Mouse (Mus musculus) T-helper 2 cell (primary cell): ENCODE measurements around the gene Sdcbp2.
"Not testable (repeated sequence)": the region's sequence is repeated elsewhere in the genome, so short reads cannot be mapped to it uniquely, and the experiment has no call there.

Source experiments
- in situ Hi-C: fragments of 300-600 bp; cut with MboI, MseI; formaldehyde crosslinking; loops from one replicate; pipeline ENCODE4 v1.15.1; 2025; ENCODE audit warnings: high pct_unique_total_duplicates

Gene Sdcbp2

GRCm38 (mm10) chr2:151566856-151567255 lies 5.6 kb upstream of the Sdcbp2 start:
- in situ Hi-C loops: no loop called here

GRCm38 (mm10) chr2:151569452-151569851 lies 3.0 kb upstream of the Sdcbp2 start:
- in situ Hi-C loops: no loop called here

GRCm38 (mm10) chr2:151573667-151574066 lies 1.2 kb downstream of the Sdcbp2 start:
- in situ Hi-C loops: no loop called here

DNA sequence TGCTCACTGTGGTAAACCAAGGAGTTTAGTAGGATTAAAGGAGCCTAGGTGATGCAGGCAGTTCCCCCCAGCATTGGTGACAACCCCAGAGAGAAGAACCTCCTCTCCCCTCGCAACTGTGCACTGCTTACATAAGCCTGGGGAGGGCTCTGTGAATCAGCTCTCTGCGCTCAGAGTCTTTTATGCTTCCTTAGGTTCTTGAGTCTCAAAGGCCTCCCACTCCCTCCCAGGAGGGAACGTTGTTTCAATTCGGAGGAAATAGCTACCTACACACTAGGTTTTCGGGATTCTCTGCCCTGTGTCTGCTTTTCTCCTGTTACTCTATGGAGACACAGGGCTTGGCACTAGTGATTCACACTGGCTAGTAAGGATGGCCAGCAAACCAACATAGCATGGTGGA lies 2.2 kb downstream of the Sdcbp2 start:
- in situ Hi-C loops: no loop called here

GRCm38 (mm10) chr2:151575119-151575698 lies 2.8 kb downstream of the Sdcbp2 start:
- in situ Hi-C loops: no loop called here

- in situ Hi-C loops: no loop called here
These were observed 3.4 kb downstream of the Sdcbp2 start for GRCm38 (mm10) chr2:151575699-151576389.

- in situ Hi-C loops: no loop called here
These were observed 6.8 kb downstream of the Sdcbp2 start for GRCm38 (mm10) chr2:151579183-151579582.

GRCm38 (mm10) chr2:151580945-151581344 lies 8.5 kb downstream of the Sdcbp2 start:
- in situ Hi-C loops: no loop called here

GRCm38 (mm10) chr2:151585934-151586333 lies 13.5 kb downstream of the Sdcbp2 start:
- in situ Hi-C loops: no loop called here

GRCm38 (mm10) chr2:151586807-151587206 lies 14.4 kb downstream of the Sdcbp2 start:
- in situ Hi-C loops: no loop called here

- in situ Hi-C loops: no loop called here
These were observed 14.9 kb downstream of the Sdcbp2 start for GRCm38 (mm10) chr2:151587306-151587705.

DNA sequence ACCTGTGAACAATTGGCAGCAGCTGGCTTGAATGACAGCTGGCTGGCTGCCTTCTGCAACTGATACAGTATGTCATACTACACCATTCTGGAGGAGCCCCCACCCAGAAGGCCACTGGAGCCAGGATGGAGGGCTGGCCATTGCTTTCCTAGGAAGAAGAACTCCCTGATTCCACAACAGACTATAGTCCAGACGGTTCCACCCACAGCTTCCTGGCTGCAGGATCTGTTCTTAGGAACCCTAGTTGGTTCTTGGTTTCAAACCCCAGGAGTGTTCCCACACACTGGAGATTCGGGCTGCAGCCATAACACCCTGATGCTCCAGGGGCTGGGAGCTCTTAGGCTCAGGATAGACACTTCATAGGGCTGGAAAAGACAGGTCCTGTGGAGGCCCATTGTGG lies 25.6 kb downstream of the Sdcbp2 start:
- in situ Hi-C loops: no loop called here

DNA sequence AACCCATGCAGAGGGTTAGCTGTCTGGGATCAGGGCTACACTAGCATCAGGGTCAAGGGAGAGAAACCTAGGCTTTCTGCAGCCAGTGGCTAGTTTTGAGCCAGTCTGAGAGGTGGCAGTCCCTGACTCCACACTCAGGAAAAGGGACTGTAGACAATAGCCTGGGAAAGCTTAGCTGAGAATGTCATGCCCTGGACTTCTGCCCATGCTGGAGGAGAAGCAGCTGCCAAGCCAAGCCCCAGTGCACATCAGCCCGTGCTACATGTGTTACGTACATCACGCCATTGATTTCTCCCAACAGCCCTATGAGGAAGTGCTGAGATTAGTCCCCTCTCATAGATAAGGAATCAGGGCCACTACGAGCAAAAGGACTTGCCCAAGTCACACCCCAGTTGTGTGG lies 29.7 kb downstream of the Sdcbp2 start:
- in situ Hi-C loops: no loop called here

GRCm38 (mm10) chr2:151603630-151604029 lies 31.2 kb downstream of the Sdcbp2 start:
- in situ Hi-C loops: no loop called here

DNA sequence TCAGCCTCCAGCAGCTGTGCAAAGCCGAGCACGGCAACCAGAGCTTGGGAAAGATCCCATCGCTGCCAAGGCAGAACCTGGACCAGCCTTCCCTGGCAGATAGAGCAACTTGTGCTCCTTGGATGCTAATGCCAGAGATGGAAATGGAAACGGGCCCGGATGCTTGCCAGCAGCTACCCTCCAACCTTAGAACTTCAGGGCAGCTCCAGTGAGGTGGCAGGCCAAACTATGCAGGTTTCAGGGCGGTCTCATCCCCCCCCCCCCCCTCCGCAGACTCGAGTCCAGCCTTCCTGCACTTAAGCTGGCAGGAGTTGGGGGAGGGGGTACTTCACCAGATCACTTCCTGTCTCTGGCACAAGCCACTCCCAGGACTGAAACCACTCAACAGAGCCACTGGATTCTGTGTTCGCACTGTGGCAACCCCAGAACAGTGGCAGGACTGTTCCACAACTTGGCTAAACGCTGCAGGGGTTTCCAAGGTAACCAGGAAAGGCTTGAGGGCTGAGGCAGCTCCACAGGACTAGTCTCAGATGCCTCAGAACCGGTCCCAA lies 33.1 kb downstream of the Sdcbp2 start:
- in situ Hi-C loops: no loop called here

DNA sequence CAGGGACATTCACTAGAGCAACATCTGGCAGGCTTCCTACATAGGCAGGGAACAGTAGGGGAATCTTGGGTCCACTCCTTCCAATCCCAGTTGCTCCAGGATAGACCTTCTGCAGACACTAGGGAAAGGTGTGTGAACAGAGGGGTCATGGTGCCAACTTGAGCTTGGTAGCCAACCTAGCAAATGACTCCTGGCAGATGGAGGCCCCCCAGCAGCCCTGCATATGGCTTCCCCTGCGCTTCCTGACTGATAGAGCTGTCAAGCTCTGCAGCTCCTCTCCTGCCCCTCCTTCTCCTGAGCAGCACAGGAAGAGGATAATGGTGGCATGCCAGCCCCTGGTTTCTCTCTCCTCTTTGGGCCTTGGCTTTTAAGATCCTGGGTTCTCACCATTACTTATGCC lies 36.0 kb downstream of the Sdcbp2 start:
- in situ Hi-C loops: no loop called here

DNA sequence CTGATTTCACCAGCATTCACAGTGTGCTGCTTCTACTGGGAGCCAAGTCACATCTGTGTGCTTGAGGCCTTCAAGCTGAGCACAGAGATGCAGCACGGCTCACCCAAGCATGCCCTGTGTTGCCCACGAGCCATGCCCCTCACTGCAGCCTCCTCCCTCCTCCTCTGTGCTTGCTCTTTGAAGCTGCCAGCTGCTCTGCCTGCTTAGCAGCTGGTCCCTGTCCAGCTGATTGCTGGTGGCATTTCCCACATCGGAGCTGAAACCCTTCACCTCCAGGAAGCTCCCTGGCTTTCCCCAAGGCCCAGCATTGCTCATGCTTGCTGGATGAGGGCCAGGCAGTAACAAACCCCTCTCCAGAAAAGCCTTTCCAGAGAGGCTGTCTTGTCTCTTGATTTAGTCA lies 37.6 kb downstream of the Sdcbp2 start:
- in situ Hi-C loops: no loop called here

DNA sequence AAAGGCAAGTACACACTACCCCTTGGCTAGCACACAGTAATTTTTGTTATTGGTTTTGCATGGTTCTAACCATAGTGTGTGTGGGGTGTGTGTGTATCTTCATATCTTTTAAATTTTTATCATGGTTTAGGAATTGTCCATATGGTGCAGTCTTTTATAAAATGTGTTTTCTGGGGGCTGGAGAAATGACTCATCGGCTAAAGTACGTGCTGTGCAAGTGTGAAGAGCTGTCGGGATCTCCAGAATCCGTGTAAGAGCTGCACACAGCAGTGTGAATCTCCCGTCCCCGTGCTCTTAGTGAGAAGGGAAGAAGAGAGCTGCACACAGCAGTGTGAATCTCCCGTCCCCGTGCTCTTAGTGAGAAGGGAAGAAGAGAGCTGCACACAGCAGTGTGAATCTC lies 43.4 kb downstream of the Sdcbp2 start:
- in situ Hi-C loops: not testable (repeated sequence)

DNA sequence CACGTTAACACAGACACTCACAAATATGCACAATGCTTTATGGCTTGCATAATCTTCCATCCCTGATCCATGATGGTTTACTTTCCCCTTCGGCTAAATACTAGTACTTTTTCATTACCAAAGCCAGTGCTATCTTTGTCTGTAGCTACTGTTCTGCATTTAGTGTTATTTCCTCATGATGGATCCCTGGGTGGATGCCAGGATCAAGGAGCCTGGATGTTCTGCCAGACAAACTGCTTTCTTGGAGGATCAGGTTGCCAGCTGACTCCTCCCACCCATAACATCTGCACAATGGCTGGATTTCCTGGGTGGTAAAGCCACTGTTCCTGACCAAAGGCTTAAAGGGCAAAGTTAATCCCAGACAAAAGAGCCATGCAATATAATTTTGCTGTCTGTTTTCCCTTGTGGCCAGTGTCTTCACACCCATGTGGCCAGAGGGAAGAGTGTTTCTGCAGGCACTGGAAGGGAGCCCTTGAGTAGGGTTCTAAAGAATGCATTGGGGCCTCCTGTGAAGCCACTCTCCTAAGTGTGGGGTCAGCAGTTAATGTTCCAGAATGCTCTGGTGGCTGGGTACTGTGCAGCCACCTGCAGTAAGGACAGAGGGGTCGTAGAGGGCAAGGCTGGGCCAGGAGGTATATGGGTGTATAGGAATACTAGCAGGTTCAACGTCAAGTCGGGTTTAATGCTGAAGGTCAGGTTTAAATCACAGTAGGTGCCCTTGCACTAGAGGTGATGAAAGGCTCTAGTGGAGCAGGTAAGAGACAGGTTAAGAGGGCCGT lies 44.3 kb downstream of the Sdcbp2 start:
- in situ Hi-C loops: no loop called here

- in situ Hi-C loops: no loop called here
These were observed 51.4 kb downstream of the Sdcbp2 start for GRCm38 (mm10) chr2:151623776-151624175.

DNA sequence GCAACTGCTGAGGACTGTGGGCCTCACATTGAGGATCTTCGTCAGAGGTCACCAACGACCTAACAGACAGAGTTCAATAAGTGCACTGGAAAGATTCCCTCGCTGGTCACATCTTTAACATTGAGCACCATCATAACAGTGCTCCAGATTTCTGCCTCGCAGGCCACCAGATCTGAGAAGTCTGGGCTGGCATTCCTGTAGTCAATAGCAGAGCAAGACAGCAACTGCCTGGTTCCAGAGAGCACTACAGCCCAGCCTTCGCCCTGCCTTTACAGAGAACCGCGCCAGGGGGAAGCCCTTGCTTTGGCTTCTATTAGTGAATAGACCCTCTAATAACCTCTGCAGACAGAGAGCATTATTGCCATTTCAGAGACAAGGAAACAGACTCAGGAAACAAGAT lies 53.9 kb downstream of the Sdcbp2 start:
- in situ Hi-C loops: no loop called here

DNA sequence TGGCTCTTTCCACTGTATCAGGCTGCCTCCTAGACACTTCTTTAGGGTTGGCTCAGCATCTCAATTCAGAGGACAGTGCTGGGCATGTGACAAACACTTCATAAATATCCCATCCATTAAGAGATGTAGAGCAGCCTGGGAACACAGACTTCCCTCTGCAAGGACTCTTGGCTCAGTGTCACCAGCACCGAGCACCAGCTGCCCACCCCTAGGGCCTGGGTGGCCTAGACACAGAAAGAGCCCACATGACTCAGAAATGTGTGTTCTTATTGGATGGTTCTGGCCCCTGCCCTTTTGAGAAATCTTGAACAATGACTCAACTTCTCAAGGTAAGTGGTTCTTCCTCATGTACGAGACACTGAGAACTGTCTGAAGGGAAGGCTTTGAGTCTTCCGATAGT lies 55.6 kb downstream of the Sdcbp2 start:
- in situ Hi-C loops: no loop called here

DNA sequence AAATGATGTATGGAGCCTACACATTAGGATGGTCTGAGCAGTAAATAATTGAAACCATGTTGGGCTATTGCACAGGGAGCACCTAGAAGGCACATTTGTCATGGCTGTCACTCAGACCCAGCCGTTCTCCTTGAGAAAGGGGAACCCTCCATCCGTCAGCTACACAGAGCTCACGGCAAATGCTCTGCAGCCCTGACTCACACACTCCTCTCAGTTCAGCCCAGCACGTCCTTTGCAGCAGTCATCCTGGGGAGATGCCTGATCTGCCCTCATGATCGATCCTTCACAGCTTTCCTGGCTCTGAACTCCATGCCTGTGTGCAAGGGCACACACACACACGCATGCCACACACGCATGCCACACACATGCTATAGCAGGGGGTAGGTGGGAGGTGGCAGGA lies 56.9 kb downstream of the Sdcbp2 start:
- in situ Hi-C loops: no loop called here
